Mouse (Mus musculus): ENCODE measurements around the gene Thpo. TPM values are rescaled to one million over a fixed set of nuclear protein-coding genes. Genes with fewer than 3 reads are reported as not detected.

Gene Thpo
- polyA plus RNA-seq, 1 experiment: 1.4 TPM

DNA sequence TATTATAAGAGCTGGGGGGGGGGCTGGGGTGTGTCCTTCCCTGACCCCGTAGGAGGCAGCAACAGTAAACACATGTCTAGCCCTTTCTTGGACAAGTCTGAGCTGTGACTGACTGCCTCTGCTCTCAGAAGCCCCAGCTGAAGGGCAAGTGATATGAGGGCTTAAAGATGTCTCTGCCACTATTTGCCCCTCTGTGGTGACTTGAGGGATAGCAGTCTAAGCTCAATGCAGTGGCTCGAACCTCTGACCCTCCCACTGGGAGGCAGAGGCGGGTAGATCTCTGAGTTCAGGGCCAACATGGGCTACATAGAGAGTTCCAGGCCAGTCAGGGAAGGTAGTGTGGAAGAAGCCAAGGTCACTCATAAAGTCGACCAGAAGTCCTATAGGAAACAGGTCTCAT is 23.5 kb downstream of the Thpo start:
- H3K4me2 ChIP-seq (ENCODE audit: low read depth): no peak overlapping the region
- no peak overlapping the region for H3ac ChIP-seq (ENCODE audit: control insufficient read depth, insufficient read length)
- no peaks in the 10 kb centered on the region for H3K27me3 ChIP-seq (ENCODE audit: control insufficient read depth, insufficient read depth, insufficient read length)
- H3K79me2 ChIP-seq (ENCODE audit: control insufficient read depth, insufficient read depth): no peaks in the 10 kb centered on the region
- no peak for TF ChIP-seq E2F4 (IDR thresholded peaks at IDR 0.05; ENCODE audit: insufficient read depth)
- no peaks in the 10 kb centered on the region for H3K36me3 ChIP-seq (ENCODE audit: control insufficient read depth, insufficient read depth)
- H3K4me3 ChIP-seq: no peak overlapping the region

DNA sequence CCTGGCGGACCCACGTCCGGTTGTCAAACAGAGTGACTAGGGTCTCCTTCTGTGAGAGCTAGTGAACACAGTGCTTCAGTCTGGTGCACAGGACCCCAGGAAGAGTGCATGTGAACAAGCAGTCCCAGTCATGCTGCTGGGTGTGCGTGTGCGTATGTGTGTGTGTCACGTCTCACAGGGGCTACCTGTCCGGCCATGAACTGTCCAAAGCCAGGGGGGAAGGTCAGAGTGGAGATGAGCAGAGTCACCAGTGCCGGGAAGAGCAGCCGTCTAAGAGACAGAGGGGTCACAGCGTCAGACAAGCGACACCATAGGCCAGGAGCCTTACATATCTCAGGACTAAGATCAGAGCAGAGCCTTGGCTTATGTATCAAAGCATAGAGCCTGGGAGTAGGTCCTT is 23.9 kb downstream of the Thpo start:
- no peak overlapping the region for H3ac ChIP-seq (ENCODE audit: control insufficient read depth, insufficient read length)
- no peaks in the 10 kb centered on the region for H3K36me3 ChIP-seq (ENCODE audit: control insufficient read depth, insufficient read depth)
- no peak overlapping the region for H3K4me3 ChIP-seq
- no peaks in the 10 kb centered on the region for H3K79me2 ChIP-seq (ENCODE audit: control insufficient read depth, insufficient read depth)
- no peaks in the 10 kb centered on the region for H3K27me3 ChIP-seq (ENCODE audit: control insufficient read depth, insufficient read depth, insufficient read length)
- no peak overlapping the region for H3K4me2 ChIP-seq (ENCODE audit: low read depth)
- TF ChIP-seq TCF3 (IDR thresholded peaks at IDR 0.05; ENCODE audit: insufficient read length, low read depth): no peak

DNA sequence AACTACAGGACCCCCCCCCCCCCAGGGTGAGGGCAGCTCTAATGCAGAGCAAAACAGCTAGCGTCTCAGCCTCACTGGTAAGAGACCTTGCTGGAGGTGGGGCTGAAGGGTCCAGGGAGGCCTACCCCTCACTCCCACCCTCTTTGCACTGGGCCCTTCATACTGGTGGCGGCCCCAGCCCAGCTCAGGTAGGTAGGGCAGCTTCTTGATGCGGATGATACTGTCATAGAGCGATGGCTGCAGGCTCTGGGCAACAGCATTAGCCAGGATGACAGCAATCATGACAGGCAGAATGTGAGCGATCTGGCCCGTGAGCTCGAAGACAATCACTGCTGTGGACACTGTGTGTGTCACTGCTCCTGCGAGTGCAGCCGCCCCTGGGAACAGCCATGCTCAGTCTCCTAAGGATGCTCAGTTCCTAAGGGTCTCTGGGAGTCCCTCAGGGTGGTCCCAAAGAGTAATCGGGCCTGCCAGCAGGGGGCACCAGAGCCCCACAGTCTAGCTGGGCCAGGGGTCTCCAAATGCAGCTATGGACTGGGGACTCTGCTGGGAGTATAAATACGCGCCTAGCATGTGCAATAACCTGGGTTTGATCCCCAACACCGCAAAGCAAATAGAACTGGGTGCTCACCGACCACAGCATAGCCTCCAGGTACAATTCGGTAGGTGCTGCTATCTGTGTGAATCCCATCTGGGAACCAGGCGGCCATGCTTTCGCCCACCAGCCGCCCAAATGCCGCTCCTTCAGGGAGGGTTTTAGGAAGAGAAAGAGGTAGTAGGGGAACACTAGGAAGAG is 25.2 kb downstream of the Thpo start:
- no peak overlapping the region for H3ac ChIP-seq (ENCODE audit: control insufficient read depth, insufficient read length)
- no peak for TF ChIP-seq MAX (IDR thresholded peaks at IDR 0.05; ENCODE audit: low read depth)
- TF ChIP-seq USF1 (IDR thresholded peaks at IDR 0.05; ENCODE audit: low read depth): no peak
- TF ChIP-seq TCF12 (IDR thresholded peaks at IDR 0.05; ENCODE audit: insufficient read depth, poor library complexity, severe bottlenecking): no peak
- TF ChIP-seq TCF3 (IDR thresholded peaks at IDR 0.05; ENCODE audit: insufficient read length, low read depth): no peak
- TF ChIP-seq MYOD1 (IDR thresholded peaks at IDR 0.05; ENCODE audit: control insufficient read depth in 1 of 3, insufficient read length in 2 of 3, low read depth in 2 of 3): no peak
- no peak for TF ChIP-seq E2F4 (IDR thresholded peaks at IDR 0.05; ENCODE audit: insufficient read depth)
- no peak overlapping the region for H3K4me3 ChIP-seq
- no peaks in the 10 kb centered on the region for H3K79me2 ChIP-seq (ENCODE audit: control insufficient read depth, insufficient read depth)
- H3K36me3 ChIP-seq (ENCODE audit: control insufficient read depth, insufficient read depth): no peaks in the 10 kb centered on the region
- no peak overlapping the region for H3K4me2 ChIP-seq (ENCODE audit: low read depth)
- H3K27me3 ChIP-seq (ENCODE audit: control insufficient read depth, insufficient read depth, insufficient read length): no peaks in the 10 kb centered on the region

DNA sequence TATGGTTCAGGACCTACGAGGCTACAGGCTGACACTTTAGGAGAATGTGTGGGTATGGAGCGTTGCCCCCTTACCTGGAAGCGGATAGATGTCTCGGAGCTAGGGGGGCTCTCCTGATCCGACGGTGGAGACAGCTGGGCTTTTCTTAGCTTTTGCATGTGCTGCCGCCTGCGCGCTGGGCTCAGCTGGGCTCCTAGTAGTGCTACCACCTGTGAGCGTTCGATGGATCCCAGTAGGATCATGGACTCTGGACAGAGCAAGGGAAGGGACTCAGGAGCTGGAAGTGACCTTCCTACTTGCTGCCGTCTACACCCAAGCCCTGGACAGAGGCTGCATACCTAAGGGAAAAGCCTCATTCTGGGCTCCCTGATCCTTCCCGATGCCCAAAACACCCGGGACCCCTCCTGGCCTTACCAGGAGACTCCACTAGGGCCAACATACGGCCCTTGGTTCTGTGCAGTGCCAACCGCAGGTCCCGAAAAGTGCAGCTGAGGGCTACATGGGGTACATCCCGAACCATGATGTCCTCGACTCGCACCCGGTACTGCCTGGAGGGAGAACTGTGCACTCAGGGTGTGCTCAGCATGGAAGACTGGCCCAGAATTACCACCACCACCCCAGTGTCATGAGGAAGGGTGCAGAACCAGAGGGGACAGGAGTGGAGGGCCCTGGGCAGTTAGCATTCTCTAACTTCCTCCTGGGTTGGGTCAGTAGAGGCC is 25.9 kb downstream of the Thpo start:
- Histone ChIP-seq H3K4me3 (no peak overlapping the region), H3K36me3 (ENCODE audit: control insufficient read depth, insufficient read depth) (no peaks in the 10 kb centered on the region), H3ac (ENCODE audit: control insufficient read depth, insufficient read length) (no peak overlapping the region), H3K27me3 (ENCODE audit: control insufficient read depth, insufficient read depth, insufficient read length) (no peaks in the 10 kb centered on the region), H3K4me2 (ENCODE audit: low read depth) (no peak overlapping the region), H3K79me2 (ENCODE audit: control insufficient read depth, insufficient read depth) (no peaks in the 10 kb centered on the region)
- TF ChIP-seq TCF3 (IDR thresholded peaks at IDR 0.05; ENCODE audit: insufficient read length, low read depth) (no peak), POLR2A (IDR thresholded peaks at IDR 0.05; ENCODE audit: insufficient read length, low read depth) (no peak), SRF (IDR thresholded peaks at IDR 0.05; ENCODE audit: control insufficient read depth, insufficient read length, low read depth) (no peak)

DNA sequence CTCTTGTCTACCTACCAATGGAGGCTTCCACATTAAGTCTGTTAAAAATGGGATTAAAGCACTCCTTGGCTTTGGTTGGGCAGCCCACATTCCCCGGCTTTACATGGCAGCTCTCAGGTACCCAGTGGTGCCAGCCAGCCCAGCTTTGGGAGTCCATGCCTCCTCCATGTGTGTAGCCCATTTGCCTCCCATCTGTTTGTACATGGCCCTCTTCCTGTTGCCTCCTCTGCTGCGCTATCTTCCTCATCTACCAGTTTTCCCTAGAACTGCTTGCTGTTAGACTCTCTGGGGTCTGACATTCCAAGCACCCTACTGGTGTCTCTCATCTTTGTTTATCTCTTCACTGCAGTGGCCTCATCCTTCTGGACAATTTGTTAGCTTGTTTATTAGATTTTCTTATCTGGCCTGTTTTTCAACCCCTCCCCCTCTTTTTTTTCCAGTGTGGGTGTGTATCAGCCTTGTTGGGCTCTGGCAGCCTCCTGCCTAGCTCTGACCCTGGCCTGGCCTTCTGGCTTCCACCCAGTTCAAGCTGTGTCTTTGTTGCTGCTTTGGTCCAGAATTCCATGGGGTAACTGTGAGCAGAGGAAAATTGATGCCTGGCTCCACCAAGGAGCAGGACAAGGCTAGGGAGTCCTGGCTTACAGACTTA is 27.8 kb downstream of the Thpo start:
- no peak overlapping the region for H3ac ChIP-seq (ENCODE audit: control insufficient read depth, insufficient read length)
- no peaks in the 10 kb centered on the region for H3K27me3 ChIP-seq (ENCODE audit: control insufficient read depth, insufficient read depth, insufficient read length)
- H3K4me3 ChIP-seq: no peak overlapping the region
- H3K36me3 ChIP-seq (ENCODE audit: control insufficient read depth, insufficient read depth): no peaks in the 10 kb centered on the region
- no peak overlapping the region for H3K4me2 ChIP-seq (ENCODE audit: low read depth)
- TF ChIP-seq MYOG (IDR thresholded peaks at IDR 0.05; ENCODE audit: control insufficient read depth in 1 of 3, insufficient read depth in 1 of 3, insufficient read length in 2 of 3, low read depth in 2 of 3) (no peak), MYOD1 (IDR thresholded peaks at IDR 0.05; ENCODE audit: control insufficient read depth in 1 of 3, insufficient read length in 2 of 3, low read depth in 2 of 3) (no peak), POLR2A (IDR thresholded peaks at IDR 0.05; ENCODE audit: insufficient read length, low read depth) (no peak), USF1 (IDR thresholded peaks at IDR 0.05; ENCODE audit: low read depth) (no peak), TCF12 (IDR thresholded peaks at IDR 0.05; ENCODE audit: insufficient read depth, poor library complexity, severe bottlenecking) (no peak), POLR2AphosphoS2 (IDR thresholded peaks at IDR 0.05; ENCODE audit: insufficient read length, low read depth) (no peak), SRF (IDR thresholded peaks at IDR 0.05; ENCODE audit: control insufficient read depth, insufficient read length, low read depth) (no peak), MAX (IDR thresholded peaks at IDR 0.05; ENCODE audit: low read depth) (no peak), E2F4 (IDR thresholded peaks at IDR 0.05; ENCODE audit: insufficient read depth) (no peak), REST (IDR thresholded peaks at IDR 0.05; ENCODE audit: insufficient read depth, insufficient read length) (no peak), TCF3 (IDR thresholded peaks at IDR 0.05; ENCODE audit: insufficient read length, low read depth) (no peak), CEBPB (IDR thresholded peaks at IDR 0.05; ENCODE audit: insufficient read depth, poor library complexity, severe bottlenecking) (no peak)
- H3K79me2 ChIP-seq (ENCODE audit: control insufficient read depth, insufficient read depth): no peaks in the 10 kb centered on the region
